Mouse (Mus musculus) left cerebral cortex, postnatal 14 days (tissue): ENCODE measurements around the gene Csnk1e. TPM values are rescaled to one million over a fixed set of nuclear protein-coding genes. Genes with fewer than 3 reads are reported as not detected.
A peak's percentile ranks its signal among the peaks of the same experiment; 100 is the strongest.

Experiments used
- DNase-seq, 2 experiments: peaks; one replicate each; pipeline ENCODE4 v3.0.0; 2021 to 2022; ENCODE audit warnings: low spot score in 2 of 2, mixed read lengths in 1 of 2
- intact Hi-C: fragments of 180-260 bp; cut with DNase I; formaldehyde crosslinking; loops from one replicate; pipeline ENCODE4 v1.15.1; 2025
- total RNA-seq, 2 experiments: library from RNA; stranded (reverse); gene quantifications; 2 replicates each; pipeline ENCODE4 v1.2.3; 2021

Csnk1e gene
- total RNA-seq, 2 experiments from 2014 or later: 142 to 166 TPM

GRCm38 (mm10) chr15:79402836-79403762, 52.3 kb downstream of the Csnk1e start, which contains the start of gene Tmem184b:
Gene Tmem184b, minus strand, starts transcription at chr15:79403569.
- intact Hi-C loops: loop anchor here (5.0 kb wide), 2 partner anchors 39 to 64 kb away; no protein-coding TSS in a partner anchor
- DNase-seq: peak; percentile 74 to 89

DNA sequence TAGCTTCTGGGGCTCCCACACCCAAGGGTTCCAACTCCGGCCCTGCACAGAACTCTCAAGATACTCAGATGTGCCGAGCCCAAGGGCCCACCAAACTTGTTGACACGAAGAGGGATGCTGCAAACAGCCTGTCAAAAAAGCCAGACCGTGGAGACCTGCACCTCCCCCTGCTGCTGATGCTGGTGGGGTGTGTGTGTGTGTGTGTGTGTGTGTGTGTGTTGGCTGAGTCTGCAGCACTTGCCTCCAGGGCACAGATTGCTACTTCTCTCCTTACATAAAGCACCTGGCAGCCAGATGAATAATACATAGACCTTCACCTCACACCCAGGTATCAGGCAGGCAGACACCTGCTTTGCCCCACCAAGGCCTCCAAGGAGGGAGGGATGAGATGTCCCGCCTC, 53.2 kb downstream of the Csnk1e start:
- intact Hi-C loops: loop anchor here (5.0 kb wide), 2 partner anchors 40 to 65 kb away; no protein-coding TSS in a partner anchor
- peak in 1 of 2 experiments; percentile 51 for DNase-seq

GRCm38 (mm10) chr15:79400975-79401365, 54.4 kb downstream of the Csnk1e start:
- intact Hi-C loops: loop anchor here (5.0 kb wide), 2 partner anchors 41 to 66 kb away; no protein-coding TSS in a partner anchor
- DNase-seq: no peak

DNA sequence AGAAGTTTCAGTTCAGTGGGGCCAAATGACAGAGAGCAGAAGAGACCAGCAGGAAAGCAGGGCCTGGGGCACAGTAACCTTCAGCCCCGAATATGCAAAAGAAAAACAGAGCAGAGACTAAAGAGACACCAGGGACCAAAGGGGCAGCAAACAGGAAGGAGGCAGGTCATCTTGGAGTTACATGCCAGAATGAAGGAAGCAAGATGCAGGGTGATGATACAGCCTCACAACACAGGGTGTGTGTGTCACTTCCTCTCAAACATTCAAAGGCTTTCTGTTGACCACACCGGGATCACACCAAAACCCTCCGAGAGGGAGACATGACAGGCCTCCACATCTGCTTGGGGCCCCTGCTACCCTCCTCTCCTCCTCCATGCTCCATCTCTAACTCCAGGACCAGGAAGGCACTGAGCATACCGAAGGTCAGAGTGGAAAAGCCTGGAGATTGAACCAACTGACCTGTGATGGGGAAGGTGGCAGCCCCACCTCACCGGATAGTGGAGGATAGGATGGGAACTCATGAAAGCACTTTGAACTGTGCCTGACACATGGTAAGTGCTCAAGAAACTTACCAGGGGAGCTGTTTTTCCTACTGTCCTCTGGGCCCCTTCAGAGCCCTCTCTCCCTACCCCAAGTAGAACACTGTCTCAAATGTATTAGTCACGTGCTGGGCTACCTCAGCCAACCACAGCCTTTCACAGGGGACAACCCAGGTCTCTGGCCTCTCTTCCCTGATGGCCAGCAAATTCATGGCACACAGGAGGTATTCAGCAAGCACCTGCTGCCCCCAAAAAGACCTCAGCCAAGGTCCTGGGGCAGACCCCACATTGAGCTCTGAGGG, 55.0 kb downstream of the Csnk1e start:
- no peak for DNase-seq
- intact Hi-C loops: loop anchor here (5.0 kb wide), 2 partner anchors 42 to 67 kb away; no protein-coding TSS in a partner anchor

- no peak for DNase-seq
- intact Hi-C loops: loop anchor here (5.0 kb wide), 2 partner anchors 43 to 68 kb away; no protein-coding TSS in a partner anchor
These were observed 55.9 kb downstream of the Csnk1e start for GRCm38 (mm10) chr15:79399231-79400052.

- no peak for DNase-seq
- intact Hi-C loops: no loop called here
These were observed 58.6 kb downstream of the Csnk1e start for GRCm38 (mm10) chr15:79396736-79397135.

DNA sequence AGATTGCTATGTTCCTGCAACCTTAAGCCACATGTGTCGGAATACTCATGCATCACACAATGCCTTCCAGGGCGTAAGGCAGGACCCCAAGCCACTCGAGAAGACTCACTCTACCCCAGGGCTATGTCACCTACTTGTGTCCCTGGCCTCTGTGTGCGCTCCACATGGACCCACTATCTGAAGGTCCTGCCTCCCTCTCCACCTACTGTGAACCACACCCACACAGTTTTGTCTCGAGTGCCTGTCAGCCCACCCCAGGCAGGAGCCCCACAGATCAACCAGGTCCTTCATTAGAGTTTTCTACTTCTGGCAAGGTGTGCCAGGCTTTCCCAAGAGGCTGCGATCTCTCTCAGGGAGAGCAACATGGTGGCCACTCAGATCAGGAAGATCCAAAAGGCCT, 60.1 kb downstream of the Csnk1e start:
- DNase-seq: no peak
- intact Hi-C loops: no loop called here

- intact Hi-C loops: no loop called here
- DNase-seq: peak in 1 of 2 experiments; percentile 44
These were observed 60.5 kb downstream of the Csnk1e start for GRCm38 (mm10) chr15:79394842-79395241.

DNA sequence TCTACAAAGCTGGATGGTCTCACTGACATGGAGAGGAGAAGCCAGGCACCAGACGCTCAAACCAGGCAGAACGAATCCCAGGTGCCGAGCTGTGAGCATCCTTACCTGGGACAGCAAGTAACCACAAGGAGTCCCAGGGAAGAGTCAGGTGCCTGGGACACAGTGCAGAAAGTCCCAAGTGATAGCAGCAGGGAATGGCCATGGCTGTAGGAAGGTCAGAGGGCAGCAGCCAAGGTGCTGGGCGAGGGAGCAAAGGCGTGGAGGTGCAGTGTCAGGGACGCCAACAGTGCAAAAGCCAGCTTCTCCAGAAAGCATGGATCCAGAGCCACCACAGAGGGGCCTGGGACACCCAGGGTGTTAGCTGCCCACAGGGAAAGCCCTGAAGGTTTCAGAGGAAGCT, 62.3 kb downstream of the Csnk1e start:
- no peak for DNase-seq
- intact Hi-C loops: no loop called here

- DNase-seq: no peak
- intact Hi-C loops: no loop called here
These were observed 62.8 kb downstream of the Csnk1e start for GRCm38 (mm10) chr15:79392527-79392926.

DNA sequence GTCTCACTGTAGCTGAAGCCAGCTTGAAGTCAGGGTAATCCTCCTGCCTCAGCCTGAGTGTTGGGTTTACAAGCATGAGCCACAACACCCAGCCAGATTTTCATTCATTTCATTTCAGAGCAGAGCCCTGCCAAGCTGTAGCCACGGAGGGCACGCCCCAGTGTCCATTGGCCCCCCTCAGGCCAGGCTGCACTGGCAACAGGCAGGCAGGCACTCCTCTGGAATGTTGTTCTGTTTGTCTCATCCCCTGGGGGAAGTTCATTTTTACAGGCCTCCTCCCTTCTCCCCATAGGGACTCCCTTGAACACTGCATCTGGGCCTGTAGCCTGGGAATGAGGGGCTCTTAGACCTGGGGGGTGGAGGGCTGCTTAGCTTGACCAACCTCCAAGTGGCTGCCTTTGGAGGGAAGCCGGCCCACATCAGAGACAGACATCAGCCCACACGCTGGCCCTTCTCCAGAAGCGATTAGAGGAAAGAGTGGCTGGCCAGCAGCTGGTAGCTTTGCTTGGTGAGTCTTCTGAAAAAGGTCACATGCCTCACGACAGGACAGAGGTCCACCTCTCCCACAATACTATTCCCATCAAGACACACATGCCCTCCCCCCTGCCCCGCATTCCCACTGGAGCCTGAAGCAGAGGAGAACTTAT, 63.8 kb downstream of the Csnk1e start:
- DNase-seq: peak; percentile 34 to 56
- intact Hi-C loops: no loop called here

- intact Hi-C loops: no loop called here
- no peak for DNase-seq
These were observed 64.9 kb downstream of the Csnk1e start for GRCm38 (mm10) chr15:79390434-79390833.

DNA sequence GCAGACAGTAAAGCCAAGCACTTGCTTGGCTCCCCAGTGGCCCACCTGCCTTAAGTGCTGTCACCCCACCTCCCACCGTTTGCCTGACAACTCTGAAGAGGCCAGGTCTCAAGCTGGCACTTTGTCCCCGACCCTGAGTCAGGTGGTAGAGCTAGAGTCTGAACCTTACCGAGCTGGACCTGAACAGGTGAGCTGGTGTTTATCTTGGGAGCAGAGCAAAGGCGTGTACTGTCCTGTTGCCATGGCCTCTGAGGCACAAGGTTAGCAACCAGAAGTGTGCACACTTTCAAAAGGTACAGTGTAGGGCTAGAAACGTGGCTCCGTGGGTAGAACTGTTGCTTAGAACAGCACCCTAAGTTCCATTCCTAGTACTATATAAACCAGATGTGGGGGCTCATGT, 67.2 kb downstream of the Csnk1e start:
- DNase-seq: no peak
- intact Hi-C loops: no loop called here

- DNase-seq: no peak
- intact Hi-C loops: no loop called here
These were observed 67.8 kb downstream of the Csnk1e start for GRCm38 (mm10) chr15:79387611-79388010.

- DNase-seq: no peak
- intact Hi-C loops: no loop called here
These were observed 68.3 kb downstream of the Csnk1e start for GRCm38 (mm10) chr15:79387081-79387480.

DNA sequence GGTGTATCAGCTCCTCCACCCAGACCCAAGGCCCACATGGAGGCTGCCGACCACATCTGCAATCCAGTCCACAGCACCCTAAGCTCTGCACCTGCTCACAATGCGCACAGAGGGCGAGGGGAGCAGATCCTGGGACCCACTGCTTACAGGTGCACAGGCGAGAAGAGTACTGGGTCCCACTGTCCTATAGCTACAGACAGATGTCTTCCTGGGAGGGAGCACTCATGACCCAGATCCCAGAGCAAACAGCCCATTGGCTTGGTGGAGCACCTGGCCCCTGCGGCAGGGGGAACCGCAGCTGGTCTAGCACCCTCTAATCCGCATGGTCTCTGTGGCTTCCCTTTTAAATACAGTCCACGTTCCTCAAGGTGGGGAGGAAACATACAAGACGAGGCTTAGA, 73.7 kb downstream of the Csnk1e start:
- DNase-seq: no peak
- intact Hi-C loops: no loop called here

DNA sequence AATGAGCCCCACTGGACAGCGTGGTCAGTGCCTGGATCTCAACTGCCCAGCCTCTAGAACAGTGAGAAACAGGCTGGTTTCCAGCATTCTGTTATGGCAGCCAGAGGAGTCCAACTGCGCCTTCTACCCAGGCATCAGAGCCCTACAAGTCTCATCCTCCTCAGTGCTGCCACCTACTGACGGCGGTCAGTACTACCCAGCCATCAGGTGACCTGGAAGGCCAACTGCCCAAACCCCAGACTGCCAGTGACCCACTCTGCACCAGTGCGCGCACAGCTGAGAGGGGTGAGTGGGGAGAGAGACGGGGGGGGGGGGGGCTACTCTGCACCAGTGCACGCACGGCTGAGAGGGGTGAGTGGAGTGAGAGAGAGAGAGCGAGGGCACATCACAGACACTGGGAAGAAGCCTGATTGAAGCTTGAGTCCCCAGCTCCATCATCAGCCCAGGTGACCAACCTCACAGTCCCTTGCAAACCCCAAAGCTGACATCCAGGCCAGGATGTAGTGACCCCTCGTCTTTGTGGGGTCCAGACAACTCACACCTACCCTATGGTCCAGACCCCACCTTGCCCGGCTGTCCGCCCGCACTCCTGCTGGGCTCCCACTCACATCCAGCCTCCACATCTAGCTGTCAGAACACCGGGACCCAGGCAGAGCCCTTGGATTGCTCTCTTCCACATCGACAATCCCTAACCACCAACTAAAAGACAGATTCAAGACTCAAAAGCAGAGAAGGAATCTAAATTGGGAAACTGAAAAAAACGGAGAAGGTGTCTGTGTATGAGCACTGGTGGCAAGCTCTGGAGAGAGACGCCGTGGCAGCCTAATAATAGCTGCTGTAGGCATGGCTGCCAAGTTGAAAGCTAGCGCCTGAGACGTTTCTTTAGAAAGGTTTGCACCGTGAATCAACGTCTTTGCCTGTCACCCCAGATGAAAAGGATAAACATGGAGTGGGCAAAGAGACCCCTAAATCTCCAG, 74.6 kb downstream of the Csnk1e start:
- intact Hi-C loops: no loop called here

More for the DNA sequence above, 74.6 kb downstream of the Csnk1e start:
- peak; percentile 68 to 79 for DNase-seq
